Mouse (Mus musculus) liver, embryonic 14.5 days (tissue): Measurements from ENCODE around the gene Plekhj1.

Experiments used
- CTCF ChIP-seq: IDR thresholded peaks from 2 replicates; pipeline ENCODE4 v1.5.1; 2016; ENCODE audit warnings: antibody characterized with exemption, low read depth, control low read depth
- EP300 ChIP-seq: IDR thresholded peaks from 2 replicates; pipeline ENCODE4 v1.6.1; 2016; ENCODE audit warnings: antibody characterized with exemption, low read depth

- no peak for TF ChIP-seq CTCF
- no peak for TF ChIP-seq EP300
These were observed 7.5 kb downstream of the Plekhj1 start for GRCm38 (mm10) chr10:80790761-80791404.
